Mouse (Mus musculus): ENCODE data around the gene Dennd4c.
A peak's percentile ranks its signal among the peaks of the same experiment; 100 is the strongest.

Dennd4c gene

DNA sequence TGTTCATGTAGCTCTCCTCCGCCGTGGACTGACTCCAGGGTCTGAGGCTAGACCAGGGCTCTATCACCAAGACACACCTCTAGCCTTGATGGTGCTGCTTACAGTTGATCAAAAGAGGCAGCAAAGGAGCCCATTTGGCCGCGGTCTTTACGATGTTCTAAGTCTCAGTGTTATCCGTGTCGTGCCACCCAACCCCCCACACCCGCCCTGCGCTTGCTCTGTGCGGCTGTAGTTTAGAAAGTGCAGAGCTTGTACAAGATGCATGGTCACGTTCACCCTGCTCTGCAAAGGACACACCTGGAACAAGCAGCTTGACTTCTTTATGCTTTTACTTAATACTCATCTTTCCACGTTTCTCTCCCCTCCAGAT is 137.4 kb downstream of the Dennd4c start:
- peak in 1 of 2 experiments; percentile 19 for DNase-seq

DNA sequence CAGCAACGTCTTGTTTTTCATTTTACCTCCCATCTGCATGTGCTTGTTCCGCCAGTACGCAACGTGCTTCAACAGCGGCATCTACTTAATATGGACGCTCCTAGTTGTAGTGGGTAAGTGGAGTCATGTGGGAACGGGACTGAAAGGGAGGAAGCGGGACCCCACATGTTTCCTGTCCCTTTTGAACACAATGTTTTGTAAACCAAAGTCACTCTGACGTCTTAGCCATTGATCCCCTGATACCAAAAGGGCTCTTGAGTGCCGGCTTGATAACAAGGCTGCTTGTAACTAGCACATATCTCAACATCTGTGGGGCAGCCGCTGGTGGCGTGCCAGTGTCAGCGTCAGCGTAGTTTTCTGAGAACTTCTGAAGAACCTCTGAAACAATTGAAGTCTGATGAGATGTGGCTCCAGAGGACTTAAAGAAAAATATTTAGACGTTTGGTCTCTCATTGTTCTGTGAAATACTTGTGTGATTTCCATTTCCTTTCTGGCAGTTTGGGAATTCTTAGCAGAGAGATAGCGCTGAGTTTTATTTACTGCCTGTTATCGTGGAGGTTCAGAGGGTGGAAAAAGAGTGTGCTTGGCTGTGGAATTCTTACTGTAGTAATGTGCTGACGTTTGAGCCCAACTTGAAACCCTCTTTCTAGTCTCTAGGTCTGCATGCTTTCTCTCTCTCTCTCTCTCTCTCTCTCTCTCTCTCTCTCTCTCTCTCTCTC is 138.0 kb downstream of the Dennd4c start:
- peak; percentile 73 to 80 for DNase-seq

GRCm38 (mm10) chr4:86887879-86888278 is 139.5 kb downstream of the Dennd4c start:
- peak in 1 of 2 experiments; percentile 33 for DNase-seq

DNA sequence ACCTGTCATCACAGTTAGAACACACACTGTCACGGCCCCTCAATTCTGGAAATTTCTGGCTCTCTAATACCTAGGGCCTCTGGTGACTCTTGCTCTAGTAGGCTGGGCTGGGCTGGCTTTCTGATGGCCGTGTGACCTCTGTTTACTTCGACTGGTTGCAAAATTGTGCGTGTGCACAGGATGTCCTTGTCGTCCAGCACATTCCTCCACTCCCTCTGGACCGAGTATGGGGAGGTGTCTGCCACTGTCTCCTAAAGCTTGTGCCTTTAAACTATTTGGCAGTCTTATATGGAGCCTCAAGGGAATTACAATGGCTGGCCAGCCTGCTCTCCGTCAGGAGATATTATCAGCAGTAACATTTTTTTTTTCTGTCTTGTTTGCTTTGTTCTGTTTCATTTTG is 149.1 kb downstream of the Dennd4c start:
- peak; percentile 38 to 66 for DNase-seq

DNA sequence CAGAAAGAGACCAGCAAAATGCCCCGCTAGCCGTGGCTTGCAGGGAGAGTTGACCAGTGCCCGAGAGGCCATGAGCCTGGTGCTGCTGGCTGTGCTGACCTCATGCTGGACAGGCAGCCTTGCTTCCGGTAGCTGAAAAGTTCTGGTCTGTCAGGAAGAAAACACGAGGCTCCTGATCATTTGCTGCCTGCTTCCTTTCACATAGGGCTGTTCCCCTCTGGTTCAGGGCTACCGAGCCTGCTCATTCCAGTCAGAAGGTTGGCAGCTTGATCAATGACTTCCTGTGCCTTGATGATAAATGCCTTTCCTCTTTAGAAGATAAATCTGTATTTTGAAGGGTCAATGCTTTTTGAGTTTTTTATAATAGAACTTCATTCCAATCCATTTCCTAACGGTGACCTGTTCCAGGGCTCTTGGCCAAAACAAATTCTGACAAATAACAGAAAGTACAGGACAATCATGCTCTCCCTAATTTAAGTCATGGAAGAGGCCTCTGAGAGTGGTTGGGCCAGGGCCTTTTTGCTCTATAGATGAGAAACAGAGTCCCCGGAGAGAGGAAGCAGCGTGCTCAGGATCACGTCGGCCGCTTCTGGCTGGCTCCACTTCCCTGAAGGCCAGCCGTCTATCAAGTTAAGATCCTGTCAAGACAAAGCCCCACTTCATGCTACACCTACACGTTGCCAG is 150.6 kb downstream of the Dennd4c start:
- peak; percentile 72 to 89 for DNase-seq

All from kidney, postnatal 36 days (tissue).